Mouse (Mus musculus): ENCODE measurements around the gene Bco2.

DNA sequence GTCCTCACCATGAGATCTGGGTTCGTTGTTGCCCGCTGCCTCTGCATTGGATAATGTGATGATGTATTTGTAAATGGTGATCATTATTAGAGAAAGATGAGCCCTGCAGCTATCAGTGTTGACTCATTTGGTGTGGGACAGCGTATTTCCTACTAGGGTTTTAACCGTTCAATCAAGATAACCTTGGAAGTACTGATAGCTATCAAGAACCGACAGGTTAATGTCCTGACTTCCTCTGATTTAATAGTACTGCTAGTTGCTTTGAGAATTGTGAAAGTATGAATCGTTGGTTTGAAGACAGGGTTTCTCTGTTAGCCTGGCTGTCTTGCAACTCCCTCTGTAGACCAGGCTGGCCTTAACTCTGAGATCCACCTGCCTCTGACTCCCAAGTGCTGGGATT is 49.4 kb upstream of the Bco2 start:
- TF ChIP-seq CTCF (IDR thresholded peaks at IDR 0.05; ENCODE audit: low read depth) (no peak), EP300 (optimal IDR thresholded peaks at IDR 0.05) (no peak)

Measured in stomach, postnatal 0 days (tissue).